Mouse (Mus musculus) CD8-positive naive resting alpha-beta T cell, adult 2 months (primary cell): ENCODE measurements around the gene Rgs3.

Experiments used
- DNase-seq, 2 experiments: peaks; one replicate each; pipeline ENCODE4 v3.0.0; 2022; ENCODE audit warnings: low read depth in 2 of 2, low spot score in 2 of 2

The Rgs3 gene

GRCm38 (mm10) chr4:62711582-62711981, 151.9 kb downstream of the Rgs3 start:
- DNase-seq, result no peak

- DNase-seq, result no peak
Measured at GRCm38 (mm10) chr4:62720861-62721260, 161.2 kb downstream of the Rgs3 start.

GRCm38 (mm10) chr4:62722021-62722426, 162.4 kb downstream of the Rgs3 start:
- DNase-seq, result no peak

- no peak for DNase-seq
Measured at GRCm38 (mm10) chr4:62723795-62724194, 164.1 kb downstream of the Rgs3 start.

- no peak for DNase-seq
Measured at GRCm38 (mm10) chr4:62726282-62726937, 166.8 kb downstream of the Rgs3 start.

- DNase-seq, result no peak
Measured at GRCm38 (mm10) chr4:62727541-62728303, 168.1 kb downstream of the Rgs3 start.

- no peak for DNase-seq
Measured at GRCm38 (mm10) chr4:62728471-62728870, 168.8 kb downstream of the Rgs3 start.

GRCm38 (mm10) chr4:62729191-62729590, 169.5 kb downstream of the Rgs3 start:
- DNase-seq, result no peak

- DNase-seq, result no peak
Measured at GRCm38 (mm10) chr4:62729941-62730340, 170.3 kb downstream of the Rgs3 start.

GRCm38 (mm10) chr4:62730861-62731260, 171.2 kb downstream of the Rgs3 start:
- no peak for DNase-seq

- no peak for DNase-seq
Measured at GRCm38 (mm10) chr4:62731531-62732063, 171.9 kb downstream of the Rgs3 start.

- DNase-seq, result no peak
Measured at GRCm38 (mm10) chr4:62732096-62732495, 172.4 kb downstream of the Rgs3 start.

- no peak for DNase-seq
Measured at GRCm38 (mm10) chr4:62732840-62733239, 173.2 kb downstream of the Rgs3 start.

- no peak for DNase-seq
Measured at GRCm38 (mm10) chr4:62733938-62734337, 174.3 kb downstream of the Rgs3 start.

- no peak for DNase-seq
Measured at GRCm38 (mm10) chr4:62735291-62735690, 175.6 kb downstream of the Rgs3 start.

GRCm38 (mm10) chr4:62735878-62736277, 176.2 kb downstream of the Rgs3 start:
- no peak for DNase-seq

GRCm38 (mm10) chr4:62736421-62736820, 176.8 kb downstream of the Rgs3 start:
- no peak for DNase-seq

GRCm38 (mm10) chr4:62736904-62737303, 177.3 kb downstream of the Rgs3 start:
- DNase-seq, result no peak

- DNase-seq, result no peak
Measured at GRCm38 (mm10) chr4:62737983-62738695, 178.5 kb downstream of the Rgs3 start.

GRCm38 (mm10) chr4:62738996-62739395, 179.3 kb downstream of the Rgs3 start:
- DNase-seq, result no peak

GRCm38 (mm10) chr4:62739591-62739990, 179.9 kb downstream of the Rgs3 start:
- DNase-seq, result no peak
